Mouse (Mus musculus): Measurements from ENCODE around the gene Lipi. TPM values are rescaled to one million over a fixed set of nuclear protein-coding genes. Genes with fewer than 3 reads are reported as not detected.

Lipi gene
- total RNA-seq (2021) = not detected
- long read RNA-seq, experiment 1 = 0 reads
- long read RNA-seq, experiment 2 = 0 reads

DNA sequence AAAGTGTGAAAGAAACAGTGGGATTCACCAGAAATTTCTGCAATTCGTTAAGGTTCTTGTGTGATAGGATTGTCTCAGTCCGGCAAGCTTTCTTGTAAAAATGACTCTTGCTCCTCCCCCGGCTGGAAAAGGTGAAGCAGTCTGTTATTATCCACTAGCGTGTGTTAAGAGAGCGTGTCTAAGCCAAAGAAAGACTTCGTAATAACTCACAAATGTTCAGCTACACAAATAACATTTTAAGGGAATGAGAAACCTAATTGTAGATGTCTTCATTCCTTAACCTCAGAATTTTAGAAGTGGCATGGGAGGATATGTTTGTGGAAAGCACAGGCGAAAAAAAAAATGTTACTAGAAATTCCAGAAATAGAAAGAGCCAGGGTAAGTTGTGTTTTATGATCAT is at the start of gene Lipi:
Gene Lipi (minus strand): TSS at position 101 of the 400 bp plus-strand sequence.
- no peak for DNase-seq (ENCODE audit: low spot score in 2 of 2)

GRCm38 (mm10) chr16:75627862-75628261 is 42.0 kb upstream of the Lipi start:
- DNase-seq (ENCODE audit: low spot score in 2 of 2) = no peak

GRCm38 (mm10) chr16:75617651-75618349 is 31.9 kb upstream of the Lipi start:
- peak; percentile 32 to 47 for DNase-seq (ENCODE audit: low spot score in 2 of 2)

GRCm38 (mm10) chr16:75612561-75612960 is 26.7 kb upstream of the Lipi start:
- DNase-seq (ENCODE audit: low spot score in 2 of 2) = no peak

- DNase-seq (ENCODE audit: low spot score in 2 of 2) = no peak
Measured at GRCm38 (mm10) chr16:75606415-75606814, 20.6 kb upstream of the Lipi start.

- DNase-seq (ENCODE audit: low spot score in 2 of 2) = no peak
Measured at GRCm38 (mm10) chr16:75593501-75594183, 7.8 kb upstream of the Lipi start.

GRCm38 (mm10) chr16:75592671-75593500 is 7.0 kb upstream of the Lipi start, which contains the start of gene Rbm11:
Gene Rbm11, plus strand, starts transcription at chr16:75592844.
- DNase-seq (ENCODE audit: low spot score in 2 of 2) = peak; percentile 78 to 84

DNA sequence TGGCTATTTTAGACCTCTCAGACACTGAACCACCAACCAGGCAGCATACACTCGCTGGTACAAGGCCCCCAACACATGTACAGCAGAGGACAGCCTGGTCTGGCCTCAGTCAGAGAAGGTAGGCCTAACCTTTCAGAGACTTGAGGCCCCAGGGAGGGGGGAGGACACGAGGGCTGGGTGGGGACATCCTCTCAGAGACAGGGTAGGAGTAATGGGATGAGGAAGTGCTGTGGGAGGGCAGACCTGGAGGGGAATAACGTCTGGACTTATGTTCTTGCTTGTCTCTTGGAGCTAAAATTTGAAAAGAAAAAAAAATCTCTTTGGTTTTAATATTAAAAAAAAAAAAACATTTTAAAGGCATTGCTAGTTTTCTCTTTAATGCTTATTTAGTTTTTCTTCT is 605 bp upstream of the Lipi start:
- DNase-seq (ENCODE audit: low spot score in 2 of 2) = no peak

GRCm38 (mm10) chr16:75582279-75582678 is 3.6 kb downstream of the Lipi start:
- no peak for DNase-seq (ENCODE audit: low spot score in 2 of 2)

GRCm38 (mm10) chr16:75562910-75563309 is 23.0 kb downstream of the Lipi start:
- DNase-seq (ENCODE audit: low spot score in 2 of 2) = peak in 1 of 2 experiments; percentile 9

GRCm38 (mm10) chr16:75545310-75545709 is 40.6 kb downstream of the Lipi start:
- DNase-seq (ENCODE audit: low spot score in 2 of 2) = no peak

DNA sequence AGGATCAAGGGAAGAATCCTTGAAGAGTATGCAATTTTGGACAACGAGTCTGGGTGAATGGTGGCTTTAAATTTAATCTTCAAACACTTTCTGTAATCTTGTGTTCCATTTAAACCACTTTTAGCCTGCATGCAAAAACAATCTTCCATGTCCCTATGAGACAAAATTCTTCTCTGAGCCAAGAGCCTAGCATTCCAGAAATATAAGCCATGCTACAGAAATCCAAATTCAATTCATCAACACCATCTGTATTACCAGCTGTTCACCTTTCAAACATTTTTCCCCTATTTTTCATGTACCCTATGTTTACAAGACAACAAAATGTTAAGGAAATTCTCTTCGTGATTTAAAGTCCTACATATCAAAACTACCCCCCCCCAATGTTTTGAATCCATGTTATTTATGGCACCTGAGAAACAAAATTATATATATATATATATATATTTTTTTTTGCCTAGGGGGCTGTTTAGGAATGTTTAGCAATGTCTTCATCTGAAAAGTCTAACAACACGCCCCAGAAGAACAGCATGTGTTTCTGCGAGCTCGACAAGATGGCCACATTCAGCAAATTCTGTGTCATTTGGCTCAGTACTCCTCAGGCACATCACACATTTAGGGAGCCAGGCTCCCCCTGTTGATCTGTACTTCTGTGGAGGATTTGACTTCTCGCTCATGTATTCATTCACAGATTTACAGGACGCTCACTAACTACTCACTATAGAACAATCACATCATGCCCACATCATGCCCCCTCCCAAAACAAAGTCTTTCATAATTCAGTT is 47.9 kb downstream of the Lipi start:
- peak; percentile 3 to 31 for DNase-seq (ENCODE audit: low spot score in 2 of 2)

DNA sequence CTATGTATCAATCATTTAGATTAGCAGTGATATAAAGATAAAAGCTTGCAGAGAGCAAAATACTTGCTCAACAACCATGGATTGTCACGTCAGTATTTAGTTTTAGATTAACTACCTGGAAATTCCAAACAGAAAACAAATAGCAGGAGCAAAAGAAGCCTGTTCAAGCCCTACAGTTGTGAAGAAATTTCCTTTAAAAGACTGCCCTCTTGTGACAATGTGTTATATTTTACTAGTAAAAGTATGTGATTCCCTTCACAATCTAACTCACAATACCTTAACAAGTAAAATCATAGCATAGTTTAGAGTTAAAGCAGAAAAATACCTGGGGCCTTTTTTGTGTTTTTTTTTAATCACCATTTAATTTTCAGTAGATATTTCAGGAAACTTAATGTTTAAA is 54.2 kb downstream of the Lipi start:
- no peak for DNase-seq (ENCODE audit: low spot score in 2 of 2)

DNA sequence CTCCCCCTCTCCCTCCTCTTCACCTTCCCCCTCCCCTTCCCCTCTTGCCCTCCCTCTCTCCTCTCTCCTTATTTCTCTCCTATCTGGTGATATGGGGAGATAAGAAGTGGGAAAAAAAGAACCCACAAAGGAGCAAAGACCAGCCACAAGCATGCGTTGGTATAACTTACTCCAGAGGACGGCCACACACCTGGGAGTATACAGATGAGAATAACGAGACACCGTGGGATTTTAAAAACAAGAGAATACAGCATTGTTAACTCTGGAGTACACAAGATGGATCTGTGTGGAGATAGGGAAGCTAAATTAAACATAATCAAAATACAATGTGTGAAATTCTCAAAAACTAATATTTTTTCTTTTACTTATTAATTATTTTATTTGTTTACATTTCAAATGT is 89.3 kb downstream of the Lipi start:
- no peak for DNase-seq (ENCODE audit: low spot score in 2 of 2)

Other genes starting within 250 kb of the Lipi start
- gene Rbm11, start 6.8 kb upstream of the Lipi start, total RNA-seq (2021) = 1 to 10 TPM; 4.2 to 5.7 TPM
- gene Hspa13, start 181.0 kb upstream of the Lipi start, total RNA-seq (2021) = 10 to 100 TPM; 35.7 to 39.3 TPM

Data from left cerebral cortex, adult 18-20 months (tissue).